Mouse (Mus musculus) heart, postnatal 0 days (tissue): ENCODE measurements around the gene Thg1l. TPM values are rescaled to one million over a fixed set of nuclear protein-coding genes. Genes with fewer than 3 reads are reported as not detected.
A peak's percentile ranks its signal among the peaks of the same experiment; 100 is the strongest.

Source experiments
- ATAC-seq: fragments of 200-750 bp; cut with Nextera tagmentation; 2 replicates; pipeline ENCODE4 v1.8.0; 2017; ENCODE audit warnings: low read depth, moderate number of reproducible peaks, moderate library complexity; ENCODE audit not compliant: insufficient read depth
- DNase-seq: peaks from one replicate; pipeline ENCODE4 v3.0.0-alpha.2; 2016; ENCODE audit warnings: low spot score
- H3K27ac ChIP-seq: fragments of 300-500 bp; sonication (generic); 2 replicates; pipeline ENCODE4 v1.5.1; 2014; ENCODE audit warnings: low read depth, mild to moderate bottlenecking
- H3K27me3 ChIP-seq: fragments of 300-500 bp; sonication (generic); 2 replicates; pipeline ENCODE4 v1.6.1; 2014; ENCODE audit warnings: low read length, mixed read lengths; ENCODE audit not compliant: control insufficient read depth, insufficient read depth
- H3K36me3 ChIP-seq: fragments of 300-500 bp; sonication (generic); replicated peaks from 2 replicates; pipeline ENCODE4 v1.6.1; 2014; ENCODE audit warnings: low read length, mixed read lengths; ENCODE audit not compliant: control insufficient read depth, insufficient read depth
- H3K4me1 ChIP-seq: fragments of 300-500 bp; sonication (generic); 2 replicates; pipeline ENCODE4 v1.6.1; 2014; ENCODE audit warnings: antibody characterized with exemption; ENCODE audit not compliant: control insufficient read depth, insufficient read depth
- H3K4me2 ChIP-seq: fragments of 300-500 bp; sonication (generic); 2 replicates; pipeline ENCODE4 v1.6.1; 2014; ENCODE audit warnings: low read depth, mild to moderate bottlenecking, low read length, moderate library complexity
- H3K4me3 ChIP-seq: fragments of 300-500 bp; sonication (generic); 2 replicates; pipeline ENCODE4 v1.5.1; 2014; ENCODE audit warnings: low read depth, low read length
- H3K9ac ChIP-seq: fragments of 300-500 bp; sonication (generic); replicated peaks from 2 replicates; pipeline ENCODE4 v1.6.1; 2014; ENCODE audit warnings: low read depth, low read length, mixed read lengths
- H3K9me3 ChIP-seq: fragments of 300-500 bp; sonication (generic); replicated peaks from 2 replicates; pipeline ENCODE4 v1.6.1; 2016; ENCODE audit warnings: low read length; ENCODE audit not compliant: control insufficient read depth
- CTCF ChIP-seq: IDR thresholded peaks from 2 replicates; pipeline ENCODE4 v1.5.1; 2016; ENCODE audit warnings: antibody characterized with exemption, control low read depth, low read depth
- EP300 ChIP-seq: IDR thresholded peaks from 2 replicates; pipeline ENCODE4 v1.6.1; 2016; ENCODE audit warnings: antibody characterized with exemption, low read depth
- WGBS: fragments of 180-500 bp; shearing (Covaris S2); extraction: QIAGEN DNeasy Blood & Tissue Kit; methylation state at CpG from one replicate; pipeline ENCODE4 v1.1.7; 2014; 5-methylcytosine and 5-hydroxymethylcytosine counted together
- polyA plus RNA-seq: library from polyadenylated mRNA; unstranded; fragments of >200 nt; fragmentation: Nextera tagmentation; extraction: Ambion mirVana; gene quantifications from 2 replicates; pipeline ENCODE4 v1.2.1, GENCODE M21; 2015
- total RNA-seq: library from RNA; depleted of rRNA; stranded (reverse); fragments of >200 nt; gene quantifications from 2 replicates; pipeline ENCODE4 v1.2.3, GENCODE M21; 2014; ENCODE audit warnings: low replicate concordance

The Thg1l gene
- total and polyA plus RNA-seq, 2 experiments from 2014 or later, result 5.8 to 12.8 TPM

GRCm38 (mm10) chr11:45927456-45927855 is 27.8 kb downstream of the Thg1l start:
- Histone ChIP-seq H3K36me3 (peaks cover 19% of the 10 kb centered on the region), H3K4me2 (no peak overlapping the region), H3K27me3 (no peaks in the 10 kb centered on the region), H3K9me3 (no peaks in the 10 kb centered on the region), H3K4me1 (no peaks in the 10 kb centered on the region), H3K9ac (no peak overlapping the region), H3K4me3 (no peak overlapping the region), H3K27ac (no peak overlapping the region)
- TF ChIP-seq EP300, result no peak
- no peak for TF ChIP-seq CTCF
- DNase-seq, result no peak
- ATAC-seq, result no peak
- WGBS, result 43% methylated on average over 5 of the region's 5 CpGs

GRCm38 (mm10) chr11:45926640-45927082 is 28.6 kb downstream of the Thg1l start:
- Histone ChIP-seq H3K4me3 (peak overlapping the region; percentile 42), H3K9ac (no peak overlapping the region; the same call in 1 of the 2 replicates), H3K36me3 (peaks cover 13% of the 10 kb centered on the region), H3K4me2 (peak overlapping the region; percentile 61), H3K9me3 (no peaks in the 10 kb centered on the region), H3K4me1 (no peaks in the 10 kb centered on the region), H3K27ac (no peak overlapping the region), H3K27me3 (no peaks in the 10 kb centered on the region)
- DNase-seq (peak; percentile 88), ATAC-seq (peak; percentile 84)
- no peak for TF ChIP-seq EP300
- TF ChIP-seq CTCF, result peak; percentile 79
- WGBS, result 1% methylated on average over 9 of the region's 9 CpGs

GRCm38 (mm10) chr11:45925436-45925835 is 29.9 kb downstream of the Thg1l start:
- ATAC-seq (no peak), DNase-seq (no peak)
- Histone ChIP-seq H3K4me3 (no peak overlapping the region), H3K4me1 (no peaks in the 10 kb centered on the region), H3K36me3 (peaks cover 8% of the 10 kb centered on the region; the same call in 1 of the 2 replicates), H3K9me3 (no peaks in the 10 kb centered on the region), H3K4me2 (no peak overlapping the region), H3K27me3 (no peaks in the 10 kb centered on the region), H3K27ac (no peak overlapping the region), H3K9ac (no peak overlapping the region)
- TF ChIP-seq CTCF, result no peak
- TF ChIP-seq EP300, result no peak
- 71% methylated on average over 6 of the region's 6 CpGs for WGBS

- H3K4me2 ChIP-seq, result no peak overlapping the region
- H3K4me1 ChIP-seq, result no peaks in the 10 kb centered on the region
- WGBS, result 26% methylated on average over 10 of the region's 10 CpGs
- H3K9ac ChIP-seq, result no peak overlapping the region
- no peaks in the 10 kb centered on the region for H3K36me3 ChIP-seq
- no peak for DNase-seq
- no peaks in the 10 kb centered on the region for H3K9me3 ChIP-seq
- ATAC-seq, result no peak
- no peaks in the 10 kb centered on the region for H3K27me3 ChIP-seq
- no peak overlapping the region for H3K27ac ChIP-seq
- H3K4me3 ChIP-seq, result no peak overlapping the region
- no peak for TF ChIP-seq CTCF
- TF ChIP-seq EP300, result no peak
Observed at GRCm38 (mm10) chr11:45921480-45921898, 33.8 kb downstream of the Thg1l start.

GRCm38 (mm10) chr11:45921026-45921425 is 34.3 kb downstream of the Thg1l start:
- Histone ChIP-seq H3K36me3 (no peaks in the 10 kb centered on the region), H3K4me1 (no peaks in the 10 kb centered on the region), H3K9me3 (no peaks in the 10 kb centered on the region), H3K4me2 (no peak overlapping the region), H3K27ac (no peak overlapping the region), H3K9ac (no peak overlapping the region), H3K4me3 (no peak overlapping the region), H3K27me3 (no peaks in the 10 kb centered on the region)
- 62% methylated on average over 8 of the region's 8 CpGs for WGBS
- DNase-seq, result no peak
- ATAC-seq, result no peak
- TF ChIP-seq CTCF (no peak), EP300 (no peak)

- H3K4me3 ChIP-seq, result no peak overlapping the region
- ATAC-seq (peak; percentile 80), DNase-seq (peak; percentile 56)
- TF ChIP-seq CTCF (no peak), EP300 (no peak)
- H3K4me1 ChIP-seq, result no peaks in the 10 kb centered on the region
- H3K4me2 ChIP-seq, result no peak overlapping the region
- no peaks in the 10 kb centered on the region for H3K9me3 ChIP-seq
- H3K27me3 ChIP-seq, result no peaks in the 10 kb centered on the region
- H3K36me3 ChIP-seq, result no peaks in the 10 kb centered on the region
- H3K27ac ChIP-seq, result no peak overlapping the region
- H3K9ac ChIP-seq, result no peak overlapping the region
- WGBS, result 41% methylated on average over 4 of the region's 4 CpGs
Observed at GRCm38 (mm10) chr11:45918836-45919235, 36.5 kb downstream of the Thg1l start.
